Mouse (Mus musculus): ENCODE data around the gene Prickle2.

Gene Prickle2

GRCm38 (mm10) chr6:92346729-92347128 lies 359.2 kb downstream of the Prickle2 start:
- no peak for DNase-seq

- DNase-seq: no peak
Observed at GRCm38 (mm10) chr6:92345151-92345550, 360.8 kb downstream of the Prickle2 start.

DNA sequence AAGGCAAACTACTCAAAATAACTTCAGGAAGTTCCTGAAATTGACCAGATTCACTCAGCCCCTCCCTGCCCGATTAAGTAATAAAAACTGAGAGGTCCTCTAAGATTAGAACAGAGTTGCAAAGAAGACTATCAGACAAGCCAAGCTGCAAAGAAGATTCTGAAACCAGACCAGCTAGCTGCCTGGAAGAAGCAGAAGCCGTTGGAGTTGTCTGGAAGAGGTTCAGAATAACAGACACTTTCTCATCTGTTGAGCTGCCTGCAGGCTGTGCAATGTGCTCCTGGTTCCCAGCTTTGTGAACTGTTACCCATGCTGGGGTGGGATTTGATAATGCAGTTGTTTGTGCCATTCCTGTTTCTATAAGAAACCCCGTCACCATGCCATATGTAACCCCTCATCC lies 361.4 kb downstream of the Prickle2 start:
- DNase-seq: no peak
